In the genomic region with DNA sequence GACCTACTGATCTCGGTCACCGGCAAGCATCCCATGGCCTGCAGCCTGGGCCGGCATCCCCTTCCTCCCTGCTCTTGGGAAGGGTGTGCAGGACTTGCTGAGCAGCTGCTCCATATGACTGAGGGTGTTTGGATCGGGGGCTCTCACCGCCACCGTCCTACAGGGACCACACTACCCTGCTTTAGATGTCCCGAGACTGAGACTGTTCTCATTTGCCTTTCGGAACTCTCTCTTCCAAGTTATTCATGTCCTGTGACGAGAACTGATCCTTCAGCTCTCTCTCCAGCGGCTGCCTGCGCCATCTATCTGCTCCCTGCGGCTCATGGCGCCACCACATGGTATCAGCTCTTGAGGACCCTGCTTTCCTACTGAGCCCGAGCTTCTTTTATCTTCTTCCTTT, we compare ENCODE assay signal across 8 mouse cellular contexts. TPM values are rescaled to one million over a fixed set of nuclear protein-coding genes. Genes with fewer than 3 reads are reported as not detected.
DNase-seq lines count a peak whose midpoint lies in the region; ATAC-seq and TF ChIP-seq lines count a peak whose summit lies in the region.

No protein-coding gene starts in this region.

- no peak for TF ChIP-seq POLR2A in brain, embryonic 14.5 days (IDR thresholded peaks at IDR 0.05; ENCODE audit: borderline replicate concordance, extremely low read depth, insufficient read depth, insufficient read length, poor library complexity, severe bottlenecking)
- TF ChIP-seq POLR2A in heart, adult 2 months (IDR thresholded peaks at IDR 0.05; ENCODE audit: insufficient read depth, low read depth, low read length) = no peak

- no peak overlapping the region for H3K9ac ChIP-seq in embryonic facial prominence, embryonic 12.5 days
- H3K9ac ChIP-seq in heart, adult 2 months (ENCODE audit: low read depth, low read length) = peak overlapping the region; percentile 67
- H3K9ac ChIP-seq in midbrain, embryonic 12.5 days (replicated peaks) = 0 out of 2 replicates have a peak overlapping the region, but pooled peaks have one; percentile 3
- H3K9ac ChIP-seq in stomach, postnatal 0 days (ENCODE audit: low read length) = peak overlapping the region; percentile 50

- peak; percentile 59 for TF ChIP-seq CTCF in brain, embryonic 14.5 days (IDR thresholded peaks at IDR 0.05; ENCODE audit: borderline replicate concordance, extremely low read depth, insufficient read depth, insufficient read length)
- TF ChIP-seq CTCF in heart, adult 2 months (IDR thresholded peaks at IDR 0.05) = peak; percentile 84
- peak; percentile 91 for TF ChIP-seq CTCF in stomach, postnatal 0 days (IDR thresholded peaks at IDR 0.05; ENCODE audit: low read depth)

- peaks cover 3% of the 10 kb centered on the region; the same call in 1 of the 2 replicates for H3K27me3 ChIP-seq in embryonic facial prominence, embryonic 12.5 days
- no peaks in the 10 kb centered on the region for H3K27me3 ChIP-seq in heart, adult 2 months (ENCODE audit: control insufficient read depth, insufficient read depth, low read length)
- H3K27me3 ChIP-seq in midbrain, embryonic 12.5 days = peaks cover 4% of the 10 kb centered on the region; the same call in 1 of the 2 replicates
- no peaks in the 10 kb centered on the region for H3K27me3 ChIP-seq in stomach, postnatal 0 days (ENCODE audit: control insufficient read depth, insufficient read depth, low read length)

- peak; percentile 89; the same call in 1 of the 2 replicates for TF ChIP-seq EP300 in heart, adult 2 months (IDR thresholded peaks at IDR 0.05; ENCODE audit: insufficient read depth, low read depth, low read length)
- no peak for TF ChIP-seq EP300 in stomach, postnatal 0 days (optimal IDR thresholded peaks at IDR 0.05)

- no peak for ATAC-seq in embryonic facial prominence, embryonic 12.5 days (ENCODE audit: insufficient number of reproducible peaks, insufficient read depth, low FRiP score, low TSS enrichment)
- ATAC-seq in midbrain, embryonic 12.5 days (ENCODE audit: low FRiP score, low read depth) = no peak; the same call in 1 of the 2 replicates
- peak; percentile 74 for ATAC-seq in stomach, postnatal 0 days (ENCODE audit: low FRiP score, low TSS enrichment)

- intact Hi-C loops in heart, adult 2 months (cut with DNase I) = loop anchor here (1.0 to 5.0 kb wide), 3 partner anchors 55 to 145 kb away; a partner anchor contains a TSS
- intact Hi-C loops in left cerebral cortex, postnatal 14 days (cut with DNase I) = loop anchor here (5.0 kb wide), 2 partner anchors 75 to 105 kb away; no protein-coding TSS in a partner anchor

- 0 out of 2 replicates have a peak, but pooled peaks cover 4% of the 10 kb centered on the region for H3K4me1 ChIP-seq in embryonic facial prominence, embryonic 12.5 days
- peaks cover 4% of the 10 kb centered on the region; the same call in 1 of the 2 replicates for H3K4me1 ChIP-seq in heart, adult 2 months (ENCODE audit: control insufficient read depth, insufficient read depth, low read length)
- H3K4me1 ChIP-seq in midbrain, embryonic 12.5 days = peaks cover 9% of the 10 kb centered on the region
- no peaks in the 10 kb centered on the region for H3K4me1 ChIP-seq in stomach, postnatal 0 days (replicated peaks; ENCODE audit: control insufficient read depth, insufficient read depth)

- H3K79me2 ChIP-seq in heart, adult 2 months (replicated peaks; ENCODE audit: control insufficient read depth, insufficient read depth, low read length) = no peaks in the 10 kb centered on the region

- H3K4me3 ChIP-seq in embryonic facial prominence, embryonic 12.5 days = 0 out of 2 replicates have a peak overlapping the region, but pooled peaks have one; percentile 14
- peak overlapping the region; percentile 15; the same call in 1 of the 2 replicates for H3K4me3 ChIP-seq in heart, adult 2 months
- 0 out of 2 replicates have a peak overlapping the region, but pooled peaks have one; percentile 17 for H3K4me3 ChIP-seq in midbrain, embryonic 12.5 days
- 0 out of 2 replicates have a peak overlapping the region, but pooled peaks have one; percentile 12 for H3K4me3 ChIP-seq in stomach, postnatal 0 days (ENCODE audit: low read depth, low read length)

- no peaks in the 10 kb centered on the region for H3K9me3 ChIP-seq in embryonic facial prominence, embryonic 12.5 days
- no peaks in the 10 kb centered on the region for H3K9me3 ChIP-seq in midbrain, embryonic 12.5 days
- no peaks in the 10 kb centered on the region for H3K9me3 ChIP-seq in stomach, postnatal 0 days (ENCODE audit: control insufficient read depth, low read length)

- peak overlapping the region; percentile 44 for H3K4me2 ChIP-seq in embryonic facial prominence, embryonic 12.5 days (replicated peaks)
- peak overlapping the region; percentile 47 for H3K4me2 ChIP-seq in midbrain, embryonic 12.5 days (replicated peaks)
- H3K4me2 ChIP-seq in stomach, postnatal 0 days (replicated peaks; ENCODE audit: low read depth) = peak overlapping the region; percentile 36; the same call in 1 of the 2 replicates

- no peaks in the 10 kb centered on the region for H3K36me3 ChIP-seq in embryonic facial prominence, embryonic 12.5 days
- peaks cover 3% of the 10 kb centered on the region; the same call in 1 of the 2 replicates for H3K36me3 ChIP-seq in heart, adult 2 months (ENCODE audit: control insufficient read depth, insufficient read depth, low read length)
- no peaks in the 10 kb centered on the region for H3K36me3 ChIP-seq in midbrain, embryonic 12.5 days
- no peaks in the 10 kb centered on the region for H3K36me3 ChIP-seq in stomach, postnatal 0 days (ENCODE audit: control insufficient read depth, insufficient read depth, low read length)

- 6% methylated on average over 14 of the region's 14 CpGs for WGBS in embryonic facial prominence, embryonic 12.5 days
- 14% methylated on average over 14 of the region's 14 CpGs for WGBS in heart, adult 2 months
- WGBS in midbrain, embryonic 12.5 days = 11% methylated on average over 14 of the region's 14 CpGs
- whole genome bisulfite sequencing in stomach, postnatal 0 days = 12% methylated on average over 14 of the region's 14 CpGs

- peak; percentile 78 for DNase-seq in brain, embryonic 14.5 days (ENCODE audit: low read depth)
- DNase-seq in heart, adult 2 months = peak; percentile 74 to 77
- peak; percentile 66 for DNase-seq in kidney, adult 18-20 months
- DNase-seq in left cerebral cortex, postnatal 14 days (ENCODE audit: low spot score in 2 of 2) = peak; percentile 76 to 82
- peak; percentile 51 for DNase-seq in stomach, postnatal 0 days (ENCODE audit: low spot score)
- no peak for DNase-seq in spleen, adult 12 weeks (ENCODE audit: low spot score)

- no peak overlapping the region for H3K27ac ChIP-seq in embryonic facial prominence, embryonic 12.5 days
- peak overlapping the region; percentile 53 for H3K27ac ChIP-seq in heart, adult 2 months
- H3K27ac ChIP-seq in midbrain, embryonic 12.5 days (replicated peaks) = no peak overlapping the region
- H3K27ac ChIP-seq in stomach, postnatal 0 days (replicated peaks) = no peak overlapping the region

RNA-seq across cellular contexts. Expression of a gene that starts 33.0 kb away (rescaled TPM):
- polyA plus RNA-seq in brain, embryonic 14.5 days (2012; rRNA removed) = 28.1 and 46.7 TPM in 2 replicates
- 24.6 and 24.8 TPM in 2 replicates for polyA plus RNA-seq in embryonic facial prominence, embryonic 12.5 days (2016; fragmentation: Nextera tagmentation; extraction: Ambion mirVana)
- 1 to 10 TPM; 5.3 to 7.5 TPM for total RNA-seq in heart, adult 2 months (2021)
- 4.4 and 4.7 TPM in 2 replicates for polyA plus RNA-seq in heart, adult 2 months (2012; rRNA removed)
- 10 to 100 TPM; 61.1 to 71.1 TPM for total RNA-seq in left cerebral cortex, postnatal 14 days (2021)
- polyA plus RNA-seq in midbrain, embryonic 12.5 days (2016; fragmentation: Nextera tagmentation; extraction: Ambion mirVana) = 59.5 and 77.2 TPM in 2 replicates
- polyA plus RNA-seq in stomach, postnatal 0 days (2015; fragmentation: Nextera tagmentation; extraction: Ambion mirVana) = 1.0 TPM in 2 replicates
